Comparison of ENCODE assay signal across 8 mouse cellular contexts in genomic region chr1:72141893-72142480, GRCm38 (mm10).
DNase-seq lines count a peak whose midpoint lies in the region; ATAC-seq and TF ChIP-seq lines count a peak whose summit lies in the region.

No protein-coding gene starts in this region.

- no peaks in the 10 kb centered on the region for H3K27me3 ChIP-seq in spleen, adult 2 months (ENCODE audit: control insufficient read depth, insufficient read depth, low read length)
- H3K27me3 ChIP-seq in forebrain, embryonic 10.5 days (ENCODE audit: poor library complexity, severe bottlenecking): no peaks in the 10 kb centered on the region
- no peaks in the 10 kb centered on the region for H3K27me3 ChIP-seq in hindbrain, embryonic 16.5 days (replicated peaks; ENCODE audit: control insufficient read depth, insufficient read depth, low read length)
- no peaks in the 10 kb centered on the region for H3K27me3 ChIP-seq in midbrain, embryonic 10.5 days (ENCODE audit: low read depth, poor library complexity, severe bottlenecking)
- H3K27me3 ChIP-seq in splenic B cell, adult 2 months (ENCODE audit: control insufficient read depth, insufficient read depth, low read length, poor library complexity, severe bottlenecking): no peaks in the 10 kb centered on the region

- no peak overlapping the region for H3K27ac ChIP-seq in spleen, adult 2 months (ENCODE audit: insufficient read depth, low read length)
- peak overlapping the region; percentile 81 for H3K27ac ChIP-seq in forebrain, embryonic 10.5 days
- H3K27ac ChIP-seq in hindbrain, embryonic 16.5 days (ENCODE audit: low read depth, low read length): no peak overlapping the region
- H3K27ac ChIP-seq in midbrain, embryonic 10.5 days (replicated peaks): peak overlapping the region; percentile 80

- H3K4me2 ChIP-seq in hindbrain, embryonic 16.5 days (ENCODE audit: low read length): peak overlapping the region; percentile 61

- peak overlapping the region; percentile 63 for H3K9ac ChIP-seq in hindbrain, embryonic 16.5 days (ENCODE audit: low read depth, low read length)

- 6% methylated on average over 11 of the region's 11 CpGs for WGBS in spleen, adult 2 months
- 7% methylated on average over 11 of the region's 11 CpGs for WGBS in forebrain, embryonic 10.5 days
- WGBS in hindbrain, embryonic 16.5 days: 4% methylated on average over 11 of the region's 11 CpGs
- 6% methylated on average over 11 of the region's 11 CpGs for WGBS in midbrain, embryonic 10.5 days

- H3K9me3 ChIP-seq in forebrain, embryonic 10.5 days: no peaks in the 10 kb centered on the region
- H3K9me3 ChIP-seq in hindbrain, embryonic 16.5 days (ENCODE audit: control insufficient read depth, low read length): no peaks in the 10 kb centered on the region
- no peaks in the 10 kb centered on the region for H3K9me3 ChIP-seq in midbrain, embryonic 10.5 days (replicated peaks)

- peak; percentile 70; the same call in 1 of the 2 replicates for TF ChIP-seq CTCF in spleen, adult 2 months (IDR thresholded peaks at IDR 0.05; ENCODE audit: extremely low read depth, insufficient read depth, insufficient read length, insufficient replicate concordance)

- H3K4me3 ChIP-seq in spleen, adult 2 months (ENCODE audit: extremely low read depth, insufficient read depth, insufficient read length): no peak overlapping the region
- H3K4me3 ChIP-seq in forebrain, embryonic 10.5 days: peak overlapping the region; percentile 36
- H3K4me3 ChIP-seq in hindbrain, embryonic 16.5 days (ENCODE audit: low read length): peak overlapping the region; percentile 31
- H3K4me3 ChIP-seq in midbrain, embryonic 10.5 days: peak overlapping the region; percentile 43

- ATAC-seq in hindbrain, embryonic 16.5 days: peak; percentile 90

- no peaks in the 10 kb centered on the region for H3K4me1 ChIP-seq in spleen, adult 2 months (ENCODE audit: control insufficient read depth, insufficient read depth, insufficient read length)
- H3K4me1 ChIP-seq in forebrain, embryonic 10.5 days: peaks cover 3% of the 10 kb centered on the region
- peaks cover 2% of the 10 kb centered on the region for H3K4me1 ChIP-seq in hindbrain, embryonic 16.5 days (ENCODE audit: control insufficient read depth, insufficient read depth, low read depth, low read length)
- H3K4me1 ChIP-seq in midbrain, embryonic 10.5 days: no peaks in the 10 kb centered on the region

- no peaks in the 10 kb centered on the region for H3K36me3 ChIP-seq in spleen, adult 2 months (ENCODE audit: control insufficient read depth, insufficient read depth, low read length)
- no peaks in the 10 kb centered on the region for H3K36me3 ChIP-seq in forebrain, embryonic 10.5 days (replicated peaks)
- no peaks in the 10 kb centered on the region for H3K36me3 ChIP-seq in hindbrain, embryonic 16.5 days (ENCODE audit: control insufficient read depth, insufficient read depth, low read length)
- no peaks in the 10 kb centered on the region for H3K36me3 ChIP-seq in midbrain, embryonic 10.5 days
- no peaks in the 10 kb centered on the region for H3K36me3 ChIP-seq in splenic B cell, adult 2 months (ENCODE audit: control insufficient read depth, insufficient read depth, low read length, poor library complexity, severe bottlenecking)

- peak; percentile 12 to 27 for DNase-seq in spleen, adult 2 months (ENCODE audit: low read depth in 1 of 2, low spot score in 2 of 2)
- no peak for DNase-seq in spleen, postnatal 36 days (ENCODE audit: low spot score in 2 of 2)
- DNase-seq in brain, embryonic 18.5 days (ENCODE audit: low read depth, low spot score): peak; percentile 72
- DNase-seq in forebrain, embryonic 10.5 days (ENCODE audit: extremely low spot score, low spot score): peak; percentile 62
- peak; percentile 19 to 29 for DNase-seq in left cerebral cortex, postnatal 36 days (ENCODE audit: low spot score in 2 of 2)
- DNase-seq in midbrain, embryonic 10.5 days (ENCODE audit: low spot score): peak; percentile 63
- DNase-seq in splenic B cell, adult 2 months (ENCODE audit: low read depth, low spot score): peak; percentile 78

- intact Hi-C loops in left cerebral cortex, postnatal 36 days (cut with DNase I): no loop called here

- TF ChIP-seq POLR2A in spleen, adult 2 months (IDR thresholded peaks at IDR 0.05; ENCODE audit: low read depth, low read length): no peak

Comparison
In these comparisons a context has a peak if more than half of its experiments do, and no peak if none do; other contexts are left out.
1. DNase-seq: peak in spleen, adult 2 months (2 of 2), brain, embryonic 18.5 days (single experiment), forebrain, embryonic 10.5 days (single experiment), left cerebral cortex, postnatal 36 days (2 of 2), midbrain, embryonic 10.5 days (single experiment) and splenic B cell, adult 2 months (single experiment); none in spleen, postnatal 36 days (0 of 2).
2. H3K27ac ChIP-seq: peak in forebrain, embryonic 10.5 days (single experiment) and midbrain, embryonic 10.5 days (single experiment); none in spleen, adult 2 months (single experiment) and hindbrain, embryonic 16.5 days (single experiment).